Mouse (Mus musculus): ENCODE measurements at regions not wholly inside any gene's neighbourhood (a gene's known extent, or its start where the extent isn't known, plus 50 kb on each side); places are given as distances from the start of the nearest gene placed in this dataset.

DNA sequence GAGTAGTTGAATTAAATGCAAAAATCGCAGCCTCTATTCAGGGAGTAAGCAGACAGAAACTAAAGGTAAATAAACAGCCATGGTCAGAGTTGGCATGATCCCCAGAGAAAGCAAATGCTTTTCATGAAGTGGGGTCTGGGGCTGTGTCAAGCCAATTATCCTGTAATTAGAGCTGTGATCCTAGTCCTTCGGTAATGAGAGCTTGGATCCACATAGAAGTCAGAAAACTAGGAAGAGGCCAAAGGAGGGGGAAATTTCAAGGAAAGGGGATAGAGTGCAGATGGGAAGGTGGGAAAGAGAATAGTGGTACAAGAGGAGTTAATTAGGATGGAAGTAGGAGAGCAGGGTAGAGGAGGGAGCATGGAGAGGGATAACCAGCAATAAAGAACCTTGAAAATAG is 809.3 kb downstream of the Epha4 start:
- TF ChIP-seq MAZ (IDR thresholded peaks at IDR 0.05; ENCODE audit: low read depth, low read length) (no peak), CTCF (conservative IDR thresholded peaks at IDR 0.05 in 1 of 2, IDR thresholded peaks at IDR 0.05 in 1 of 2; ENCODE audit: low read depth in 2 of 2, low read length in 2 of 2) (no peak), JUN (IDR thresholded peaks at IDR 0.05; ENCODE audit: insufficient read depth, low read depth, low read length) (no peak), EP300 (IDR thresholded peaks at IDR 0.05; ENCODE audit: low read length) (no peak), POLR2A (IDR thresholded peaks at IDR 0.05; ENCODE audit: low read depth, low read length) (no peak)

All from CH12.LX (cell line).